Mouse (Mus musculus) left cerebral cortex, postnatal 25 days (tissue): Measurements from ENCODE around the gene Olfr73. TPM values are rescaled to one million over a fixed set of nuclear protein-coding genes. Genes with fewer than 3 reads are reported as not detected.
"Not testable (repeated sequence)": the region's sequence is repeated elsewhere in the genome, so short reads cannot be mapped to it uniquely, and the experiment has no call there.

Experiments used
- DNase-seq, 2 experiments: peaks; one replicate each; pipeline ENCODE4 v3.0.0; 2022; ENCODE audit warnings: low spot score in 2 of 2, mixed read lengths in 1 of 2
- intact Hi-C: fragments of 180-260 bp; cut with DNase I; formaldehyde crosslinking; loops from one replicate; pipeline ENCODE4 v1.15.1; 2025
- total RNA-seq, 2 experiments: library from RNA; stranded (reverse); gene quantifications; 2 replicates each; pipeline ENCODE4 v1.2.3; 2021

Gene Olfr73
- total RNA-seq: not detected

DNA sequence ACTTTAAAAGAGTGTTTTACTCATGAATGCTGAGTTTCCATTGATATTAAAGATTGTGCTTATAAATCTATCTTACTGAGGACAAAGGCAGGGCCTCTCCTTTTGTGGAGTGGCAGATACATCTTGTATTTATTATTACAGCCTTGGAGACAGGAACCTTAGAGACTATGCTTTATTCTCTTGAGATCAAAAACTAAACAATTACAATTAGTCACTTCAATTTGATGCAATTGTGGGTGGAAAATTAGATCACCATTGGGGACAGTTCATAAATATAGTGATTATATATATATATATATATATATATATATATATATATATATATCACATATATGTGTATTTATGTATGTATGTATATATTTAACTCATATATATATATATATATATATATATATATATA, at the start of gene Olfr73:
Gene Olfr73, minus strand, starts transcription at position 101 of the 400 bp plus-strand sequence.
- intact Hi-C loops: no loop called here
- DNase-seq: no peak

- no peak for DNase-seq
- intact Hi-C loops: no loop called here
Observed at GRCm38 (mm10) chr2:88071730-88072129, 34.2 kb upstream of the Olfr73 start, which contains the start of gene Olfr1163. Olfr1163 (minus strand) TSS chr2:88071830.

GRCm38 (mm10) chr2:88063587-88063986, 26.1 kb upstream of the Olfr73 start:
- DNase-seq: no peak
- intact Hi-C loops: no loop called here

- intact Hi-C loops: no loop called here
- DNase-seq: no peak
Observed at GRCm38 (mm10) chr2:88051029-88051428, 13.5 kb upstream of the Olfr73 start, which contains the start of gene Olfr1162. Olfr1162 (minus strand) TSS chr2:88051129.

- DNase-seq, intact Hi-C loops: not testable (repeated sequence)
Observed at GRCm38 (mm10) chr2:88022474-88022873, 15.0 kb downstream of the Olfr73 start, which contains the start of gene Olfr1161. Olfr1161 (plus strand) TSS chr2:88022774.

DNA sequence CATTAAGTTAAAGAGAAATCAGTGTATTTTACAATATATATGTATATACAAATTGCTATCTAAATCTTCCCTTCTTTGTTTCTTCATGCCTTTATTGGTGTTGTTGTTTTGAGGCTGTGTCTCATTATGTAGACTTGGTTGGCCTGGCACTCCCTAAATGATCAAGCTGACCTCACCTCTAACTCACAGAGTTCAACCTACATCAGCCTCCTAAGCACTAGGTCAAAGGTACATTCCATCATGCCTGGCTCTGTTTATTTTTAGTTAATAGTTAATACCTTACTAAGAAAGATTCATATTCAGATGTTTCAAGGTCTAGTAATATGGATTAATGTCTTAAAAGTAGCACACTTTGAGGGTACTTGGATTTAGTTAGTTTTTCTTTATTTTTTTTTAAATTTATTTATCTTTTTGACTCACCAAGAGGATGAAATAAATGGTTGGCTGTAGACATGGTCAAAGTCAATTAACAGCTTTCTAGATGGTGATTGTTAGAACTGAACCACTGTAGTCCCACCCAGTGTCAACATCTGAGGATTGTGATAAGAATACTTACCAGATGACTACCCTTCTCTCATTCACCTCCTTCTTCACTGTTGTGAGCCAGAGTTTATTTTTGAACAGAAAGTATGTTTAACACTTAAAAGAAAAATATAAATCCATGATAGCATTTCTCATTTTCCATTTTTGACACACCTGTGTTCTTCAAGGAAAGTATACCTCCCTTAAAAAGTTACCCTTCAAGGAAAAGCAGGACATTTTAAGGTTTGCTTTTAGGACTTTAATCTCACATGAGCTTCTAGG, 29.8 kb downstream of the Olfr73 start, which contains the start of gene Olfr1160:
Gene Olfr1160, minus strand, starts transcription at position 754 of the 804 bp plus-strand sequence.
- intact Hi-C loops: no loop called here

DNA sequence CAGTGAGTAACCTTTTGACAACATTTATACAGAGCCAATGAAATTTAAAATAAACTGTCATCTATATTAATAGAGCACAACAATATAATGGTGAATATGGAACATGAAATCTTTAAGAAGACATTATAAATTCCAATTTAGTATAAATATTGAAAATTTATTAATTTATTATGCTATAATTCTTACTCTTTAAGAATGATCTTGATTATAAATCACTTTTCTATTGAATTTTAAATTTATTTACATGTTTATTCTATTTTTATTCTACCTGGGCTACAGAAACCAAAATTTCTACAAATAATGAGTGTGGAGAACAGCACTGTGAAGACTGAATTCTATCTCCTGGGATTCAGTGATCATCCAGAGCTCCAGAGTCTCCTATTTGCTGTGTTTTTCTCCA, 47.7 kb downstream of the Olfr73 start, which contains the start of gene Olfr1158:
Gene Olfr1158, plus strand, starts transcription at position 301 of the 400 bp plus-strand sequence.
- intact Hi-C loops: no loop called here
- no peak for DNase-seq

More for the DNA sequence above, 29.8 kb downstream of the Olfr73 start, which contains the start of gene Olfr1160:
- DNase-seq: no peak

Other genes with a start within 250 kb of the Olfr73 start
- not detected for gene Olfr1143, start 237.1 kb downstream of the Olfr73 start, total RNA-seq
- not detected for gene Olfr1145, start 227.9 kb downstream of the Olfr73 start, total RNA-seq
- not detected for gene Olfr1148, start 207.2 kb downstream of the Olfr73 start, total RNA-seq
- not detected for gene Olfr1150-ps1, start 193.7 kb downstream of the Olfr73 start, total RNA-seq
- gene Olfr1151, start 181.8 kb downstream of the Olfr73 start, total RNA-seq: not detected
- gene Olfr1152, start 171.2 kb downstream of the Olfr73 start, total RNA-seq: not detected
- not detected for gene Olfr1153, start 142.7 kb downstream of the Olfr73 start, total RNA-seq
- not detected for gene Olfr1154, start 132.5 kb downstream of the Olfr73 start, total RNA-seq
- not detected for gene Olfr1155, start 92.6 kb downstream of the Olfr73 start, total RNA-seq
- not detected for gene Olfr1156, start 84.6 kb downstream of the Olfr73 start, total RNA-seq
- not detected for gene Olfr1157, start 69.4 kb downstream of the Olfr73 start, total RNA-seq
- not detected for gene Olfr74, start 63.0 kb downstream of the Olfr73 start, total RNA-seq
- not detected for gene Olfr1158, start 47.6 kb downstream of the Olfr73 start, total RNA-seq
- not detected for gene Olfr1160, start 29.4 kb downstream of the Olfr73 start, total RNA-seq
- gene Olfr1161, start 14.9 kb downstream of the Olfr73 start, total RNA-seq: not detected
- gene Olfr1162, start 13.4 kb upstream of the Olfr73 start, total RNA-seq: not detected
- gene Olfr1163, start 34.1 kb upstream of the Olfr73 start, total RNA-seq: not detected
- not detected for gene Olfr1164, start 56.3 kb upstream of the Olfr73 start, total RNA-seq
- not detected for gene Olfr1166, start 90.6 kb upstream of the Olfr73 start, total RNA-seq
- not detected for gene Olfr1167, start 117.5 kb upstream of the Olfr73 start, total RNA-seq
- gene Olfr1168, start 144.2 kb upstream of the Olfr73 start, total RNA-seq: not detected
- gene Olfr1170, start 190.6 kb upstream of the Olfr73 start, total RNA-seq: not detected
- not detected for gene Olfr1173, start 242.2 kb upstream of the Olfr73 start, total RNA-seq